Mouse (Mus musculus) hindbrain, embryonic 11.5 days (tissue): Measurements from ENCODE around the gene Mrpl38. TPM values are rescaled to one million over a fixed set of nuclear protein-coding genes. Genes with fewer than 3 reads are reported as not detected.

ENCODE experiments used
- ATAC-seq: fragments of 200-750 bp; cut with Nextera tagmentation; 2 replicates; pipeline ENCODE4 v1.8.0; 2017; ENCODE audit warnings: mild to moderate bottlenecking, moderate TSS enrichment, moderate library complexity; ENCODE audit not compliant: low FRiP score
- DNase-seq: peaks from one replicate; pipeline ENCODE4 v3.0.0-alpha.2; 2015; ENCODE audit warnings: low spot score
- H3K27ac ChIP-seq: fragments of 300-500 bp; sonication (generic); 2 replicates; pipeline ENCODE4 v1.5.1; 2014; ENCODE audit warnings: mild to moderate bottlenecking, low read depth, low read length
- H3K27me3 ChIP-seq: fragments of 300-500 bp; sonication (generic); 2 replicates; pipeline ENCODE4 v1.6.1; 2014; ENCODE audit warnings: mild to moderate bottlenecking, low read length, moderate library complexity, mixed read lengths; ENCODE audit not compliant: control insufficient read depth, insufficient read depth
- H3K36me3 ChIP-seq: fragments of 300-500 bp; sonication (generic); 2 replicates; pipeline ENCODE4 v1.6.1; 2014; ENCODE audit warnings: mild to moderate bottlenecking, low read length, moderate library complexity, mixed read lengths; ENCODE audit not compliant: control insufficient read depth, insufficient read depth
- H3K4me1 ChIP-seq: fragments of 300-500 bp; sonication (generic); replicated peaks from 2 replicates; pipeline ENCODE4 v1.6.1; 2014; ENCODE audit warnings: low read length, mixed read lengths; ENCODE audit not compliant: control insufficient read depth, insufficient read depth
- H3K4me2 ChIP-seq: fragments of 300-500 bp; sonication (generic); replicated peaks from 2 replicates; pipeline ENCODE4 v1.6.1; 2014; ENCODE audit warnings: mild to moderate bottlenecking, low read depth, low read length
- H3K4me3 ChIP-seq: fragments of 300-500 bp; sonication (generic); 2 replicates; pipeline ENCODE4 v1.5.1; 2014; ENCODE audit warnings: low read depth, low read length
- H3K9ac ChIP-seq: fragments of 300-500 bp; sonication (generic); 2 replicates; pipeline ENCODE4 v1.6.1; 2014; ENCODE audit warnings: low read depth, low read length
- H3K9me3 ChIP-seq: fragments of 300-500 bp; sonication (generic); 2 replicates; pipeline ENCODE4 v1.6.1; 2016; ENCODE audit warnings: low read length; ENCODE audit not compliant: control insufficient read depth
- WGBS: fragments of 180-500 bp; shearing (Covaris S2); extraction: QIAGEN DNeasy Blood & Tissue Kit; methylation state at CpG from one replicate; pipeline ENCODE4 v1.1.7; 2014; 5-methylcytosine and 5-hydroxymethylcytosine counted together
- polyA plus RNA-seq: library from polyadenylated mRNA; unstranded; fragments of >200 nt; fragmentation: Nextera tagmentation; extraction: Ambion mirVana; gene quantifications from 2 replicates; pipeline ENCODE4 v1.2.1, GENCODE M21; 2014

Mrpl38 gene
- polyA plus RNA-seq, 1 experiment from 2014 or later, result 93.2 TPM

GRCm38 (mm10) chr11:116133497-116133896 lies 5.2 kb downstream of the Mrpl38 start:
- H3K27me3 ChIP-seq, result no peaks in the 10 kb centered on the region
- DNase-seq, result no peak
- no peak overlapping the region for H3K27ac ChIP-seq
- WGBS, result 73% methylated on average over 5 of the region's 5 CpGs
- no peak overlapping the region for H3K4me2 ChIP-seq
- no peaks in the 10 kb centered on the region; the same call in 1 of the 2 replicates for H3K4me1 ChIP-seq
- H3K4me3 ChIP-seq, result no peak overlapping the region
- no peaks in the 10 kb centered on the region for H3K9me3 ChIP-seq
- ATAC-seq, result no peak
- 0 out of 2 replicates have a peak, but pooled peaks cover 10% of the 10 kb centered on the region for H3K36me3 ChIP-seq
- H3K9ac ChIP-seq, result no peak overlapping the region

GRCm38 (mm10) chr11:116132366-116133333 lies 6.0 kb downstream of the Mrpl38 start:
- 86% methylated on average over 16 of the region's 16 CpGs for WGBS
- H3K4me2 ChIP-seq, result no peak overlapping the region
- no peaks in the 10 kb centered on the region for H3K4me1 ChIP-seq
- no peak for DNase-seq
- no peak overlapping the region for H3K9ac ChIP-seq
- ATAC-seq, result no peak
- H3K27ac ChIP-seq, result no peak overlapping the region
- H3K4me3 ChIP-seq, result no peak overlapping the region
- no peaks in the 10 kb centered on the region for H3K9me3 ChIP-seq
- no peaks in the 10 kb centered on the region for H3K27me3 ChIP-seq
- H3K36me3 ChIP-seq, result 0 out of 2 replicates have a peak, but pooled peaks cover 10% of the 10 kb centered on the region

- no peaks in the 10 kb centered on the region for H3K27me3 ChIP-seq
- 0 out of 2 replicates have a peak, but pooled peaks cover 10% of the 10 kb centered on the region for H3K36me3 ChIP-seq
- WGBS, result 83% methylated on average over 15 of the region's 15 CpGs
- no peak overlapping the region; the same call in 1 of the 2 replicates for H3K4me3 ChIP-seq
- H3K9ac ChIP-seq, result peak overlapping the region; percentile 73
- ATAC-seq (no peak), DNase-seq (no peak)
- H3K4me1 ChIP-seq, result peaks cover 4% of the 10 kb centered on the region; the same call in 1 of the 2 replicates
- H3K4me2 ChIP-seq, result peak overlapping the region; percentile 78
- H3K27ac ChIP-seq, result no peak overlapping the region
- H3K9me3 ChIP-seq, result no peaks in the 10 kb centered on the region
Measured at GRCm38 (mm10) chr11:116131349-116132170, 7.1 kb downstream of the Mrpl38 start.

GRCm38 (mm10) chr11:116130488-116131205 lies 8.0 kb downstream of the Mrpl38 start, which contains the start of gene Trim65:
TSS of gene Trim65 (minus strand) at chr11:116131128.
- H3K36me3 ChIP-seq, result 0 out of 2 replicates have a peak, but pooled peaks cover 10% of the 10 kb centered on the region
- peaks cover 4% of the 10 kb centered on the region; the same call in 1 of the 2 replicates for H3K4me1 ChIP-seq
- H3K4me3 ChIP-seq, result peak within 1 kb of the TSS; percentile 52
- ATAC-seq (peak; percentile 82), DNase-seq (peak; percentile 90)
- H3K27me3 ChIP-seq, result no peaks in the 10 kb centered on the region
- no peaks in the 10 kb centered on the region for H3K9me3 ChIP-seq
- H3K4me2 ChIP-seq, result peak within 1 kb of the TSS; percentile 78
- peak within 1 kb of the TSS; percentile 82 for H3K27ac ChIP-seq
- 3% methylated on average over 69 of the region's 69 CpGs for WGBS
- H3K9ac ChIP-seq, result peak within 1 kb of the TSS; percentile 73

GRCm38 (mm10) chr11:116129993-116130487 lies 8.6 kb downstream of the Mrpl38 start:
- Histone ChIP-seq H3K4me1 (peaks cover 4% of the 10 kb centered on the region; the same call in 1 of the 2 replicates), H3K9me3 (no peaks in the 10 kb centered on the region), H3K27ac (peak overlapping the region; percentile 82), H3K4me3 (peak overlapping the region; percentile 52), H3K4me2 (peak overlapping the region; percentile 78), H3K36me3 (0 out of 2 replicates have a peak, but pooled peaks cover 10% of the 10 kb centered on the region), H3K27me3 (no peaks in the 10 kb centered on the region), H3K9ac (peak overlapping the region; percentile 73)
- DNase-seq, result peak; percentile 62
- WGBS, result 42% methylated on average over 8 of the region's 8 CpGs
- peak; percentile 55 for ATAC-seq

- 77% methylated on average over 9 of the region's 9 CpGs for WGBS
Measured at GRCm38 (mm10) chr11:116129091-116129790, 9.4 kb downstream of the Mrpl38 start.

GRCm38 (mm10) chr11:116127986-116128385 lies 10.7 kb downstream of the Mrpl38 start:
- H3K27ac ChIP-seq, result no peak overlapping the region
- no peaks in the 10 kb centered on the region for H3K9me3 ChIP-seq
- H3K36me3 ChIP-seq, result 0 out of 2 replicates have a peak, but pooled peaks cover 6% of the 10 kb centered on the region
- peaks cover 4% of the 10 kb centered on the region; the same call in 1 of the 2 replicates for H3K4me1 ChIP-seq
- DNase-seq, result no peak
- H3K27me3 ChIP-seq, result no peaks in the 10 kb centered on the region
- 78% methylated on average over 9 of the region's 9 CpGs for WGBS
- no peak for ATAC-seq
- no peak overlapping the region for H3K4me2 ChIP-seq
- no peak overlapping the region for H3K9ac ChIP-seq
- no peak overlapping the region for H3K4me3 ChIP-seq

More at GRCm38 (mm10) chr11:116129091-116129790, 9.4 kb downstream of the Mrpl38 start:
- no peak overlapping the region for H3K9ac ChIP-seq
- H3K4me3 ChIP-seq, result no peak overlapping the region
- 0 out of 2 replicates have a peak, but pooled peaks cover 7% of the 10 kb centered on the region for H3K36me3 ChIP-seq
- peaks cover 4% of the 10 kb centered on the region; the same call in 1 of the 2 replicates for H3K4me1 ChIP-seq
- no peak overlapping the region for H3K4me2 ChIP-seq
- no peaks in the 10 kb centered on the region for H3K9me3 ChIP-seq
- H3K27ac ChIP-seq, result no peak overlapping the region
- no peaks in the 10 kb centered on the region for H3K27me3 ChIP-seq
- ATAC-seq (no peak), DNase-seq (no peak)
